Comparison of ENCODE assay signal across 26 mouse cellular contexts in genomic region chr7:117926396-117926795, GRCm38 (mm10).
DNase-seq lines count a peak whose midpoint lies in the region; ATAC-seq and TF ChIP-seq lines count a peak whose summit lies in the region.
"Had no signal": no experiment of that assay in that cellular context is flagged by ENCODE, and none has a peak within 500 bp of the region (broad histone marks: within the 10 kb centered on the region; RNA-seq: fewer than 3 reads in every experiment).

No protein-coding gene starts in this region.

- H3K27me3 ChIP-seq in kidney, postnatal 0 days (ENCODE audit: insufficient read depth, low read length): no peaks in the 10 kb centered on the region
- no peaks in the 10 kb centered on the region for H3K27me3 ChIP-seq in heart, embryonic 12.5 days (replicated peaks)
- H3K27me3 ChIP-seq: embryonic facial prominence, embryonic 15.5 days; forebrain, embryonic 12.5 days; hindbrain, embryonic 12.5 days; intestine, embryonic 15.5 days; limb, embryonic 13.5 days; liver, embryonic 12.5 days; midbrain, embryonic 15.5 days; neural tube, embryonic 15.5 days had no signal

- H3K4me3 ChIP-seq in kidney, postnatal 0 days (replicated peaks; ENCODE audit: low read depth, low read length): no peak overlapping the region
- H3K4me3 ChIP-seq in heart, embryonic 12.5 days: no peak overlapping the region
- H3K4me3 ChIP-seq: embryonic facial prominence, embryonic 15.5 days; forebrain, embryonic 12.5 days; hindbrain, embryonic 12.5 days; intestine, embryonic 15.5 days; limb, embryonic 13.5 days; liver, embryonic 12.5 days; midbrain, embryonic 15.5 days; neural tube, embryonic 15.5 days had no signal

- no peak overlapping the region for H3K4me2 ChIP-seq in kidney, postnatal 0 days (ENCODE audit: low read length)
- no peak overlapping the region for H3K4me2 ChIP-seq in heart, embryonic 12.5 days
- H3K4me2 ChIP-seq: embryonic facial prominence, embryonic 15.5 days; forebrain, embryonic 12.5 days; hindbrain, embryonic 12.5 days; intestine, embryonic 15.5 days; limb, embryonic 13.5 days; liver, embryonic 12.5 days; midbrain, embryonic 15.5 days; neural tube, embryonic 15.5 days had no signal

- no peak for TF ChIP-seq CTCF in kidney, postnatal 0 days (IDR thresholded peaks at IDR 0.05; ENCODE audit: low read depth)

- WGBS in kidney, postnatal 0 days: 36% methylated on average over 1 of the region's 1 CpGs
- 11% methylated on average over 1 of the region's 1 CpGs for WGBS in heart, embryonic 12.5 days

- no peaks in the 10 kb centered on the region for H3K9me3 ChIP-seq in kidney, postnatal 0 days (replicated peaks; ENCODE audit: low read length)
- H3K9me3 ChIP-seq in heart, embryonic 12.5 days (replicated peaks): no peaks in the 10 kb centered on the region
- H3K9me3 ChIP-seq: embryonic facial prominence, embryonic 15.5 days; forebrain, embryonic 12.5 days; hindbrain, embryonic 12.5 days; intestine, embryonic 15.5 days; limb, embryonic 13.5 days; liver, embryonic 12.5 days; midbrain, embryonic 15.5 days; neural tube, embryonic 15.5 days had no signal

- no peak overlapping the region for H3K9ac ChIP-seq in kidney, postnatal 0 days (ENCODE audit: low read depth, low read length)
- H3K9ac ChIP-seq in heart, embryonic 12.5 days: no peak overlapping the region
- H3K9ac ChIP-seq: embryonic facial prominence, embryonic 15.5 days; forebrain, embryonic 12.5 days; forebrain, postnatal 0 days; hindbrain, embryonic 12.5 days; intestine, embryonic 15.5 days; limb, embryonic 13.5 days; liver, embryonic 12.5 days; liver, postnatal 0 days; midbrain, embryonic 15.5 days; neural tube, embryonic 15.5 days had no signal

- no peak overlapping the region for H3K27ac ChIP-seq in kidney, postnatal 0 days
- H3K27ac ChIP-seq in heart, embryonic 12.5 days (ENCODE audit: poor library complexity, severe bottlenecking): no peak overlapping the region
- H3K27ac ChIP-seq: embryonic facial prominence, embryonic 15.5 days; forebrain, embryonic 12.5 days; hindbrain, embryonic 12.5 days; hindbrain, postnatal 0 days; intestine, embryonic 15.5 days; limb, embryonic 13.5 days; liver, embryonic 12.5 days; macrophage; midbrain, embryonic 15.5 days; neural tube, embryonic 15.5 days had no signal

- no peaks in the 10 kb centered on the region for H3K36me3 ChIP-seq in kidney, postnatal 0 days (ENCODE audit: insufficient read depth, low read length)
- H3K36me3 ChIP-seq in heart, embryonic 12.5 days: no peaks in the 10 kb centered on the region
- H3K36me3 ChIP-seq: embryonic facial prominence, embryonic 15.5 days; forebrain, embryonic 12.5 days; hindbrain, embryonic 12.5 days; intestine, embryonic 15.5 days; limb, embryonic 13.5 days; liver, embryonic 12.5 days; midbrain, embryonic 15.5 days; neural tube, embryonic 15.5 days had no signal

- peak; percentile 44 for DNase-seq in kidney, postnatal 0 days (ENCODE audit: low spot score)
- DNase-seq in kidney, postnatal 14 days: no peak
- DNase-seq in NIH3T3 (ENCODE audit: low read depth): peak; percentile 8
- peak; percentile 48 for DNase-seq in embryo, embryonic 11 days
- DNase-seq in mesoderm, embryonic 11.5 days (ENCODE audit: low read depth, low spot score): peak; percentile 30
- DNase-seq in left cerebral cortex, adult 11 months (ENCODE audit: low spot score): no peak
- DNase-seq: adrenal gland, postnatal 10 days; cerebellum, adult 9-10 months; forebrain, postnatal 0 days; gastrocnemius, postnatal 10 days; heart, postnatal 14 days; kidney, adult 2 months; liver, postnatal 0 days; lung, postnatal 10 days; thymus, postnatal 4 days had no signal

- ATAC-seq in kidney, postnatal 0 days (replicated peaks; ENCODE audit: low FRiP score, low read depth): no peak
- no peak for ATAC-seq in heart, embryonic 12.5 days (ENCODE audit: insufficient number of reproducible peaks, low FRiP score)
- ATAC-seq: forebrain, postnatal 0 days; hindbrain, postnatal 0 days; intestine, embryonic 15.5 days; liver, embryonic 12.5 days; liver, postnatal 0 days; midbrain, embryonic 15.5 days had no signal

- H3K4me1 ChIP-seq in kidney, postnatal 0 days (replicated peaks; ENCODE audit: insufficient read depth, low read length): no peaks in the 10 kb centered on the region
- H3K4me1 ChIP-seq in heart, embryonic 12.5 days (replicated peaks): no peaks in the 10 kb centered on the region
- H3K4me1 ChIP-seq: embryonic facial prominence, embryonic 15.5 days; hindbrain, embryonic 12.5 days; intestine, embryonic 15.5 days; liver, embryonic 12.5 days; midbrain, embryonic 15.5 days had no signal

Comparison
In these comparisons a context has a peak if more than half of its experiments do, and no peak if none do; other contexts are left out.
1. DNase-seq: peak in kidney, postnatal 0 days (single experiment), NIH3T3 (single experiment), embryo, embryonic 11 days (single experiment) and mesoderm, embryonic 11.5 days (single experiment); none in kidney, postnatal 14 days (single experiment) and left cerebral cortex, adult 11 months (single experiment).